Mouse (Mus musculus) mature B cell (primary cell): ENCODE measurements at regions not wholly inside any gene's neighbourhood (a gene's known extent, or its start where the extent isn't known, plus 50 kb on each side); places are given as distances from the start of the nearest gene placed in this dataset.

ENCODE experiments used
- in situ Hi-C: fragments of 300-500 bp; cut with MboI; formaldehyde crosslinking; loops from 2 replicates; pipeline ENCODE4 v1.14.3; 2019

GRCm38 (mm10) chr7:83476861-83477260 lies 107.9 kb upstream of the Tmc3 start:
- in situ Hi-C loops: no loop called here

GRCm38 (mm10) chr7:83477661-83478121 lies 107.0 kb upstream of the Tmc3 start:
- in situ Hi-C loops: no loop called here

- in situ Hi-C loops: loop anchor here (10.0 kb wide), 1 partner anchor 617 kb away; the partner anchor contains the start of gene Mex3b
Measured at GRCm38 (mm10) chr7:83481655-83482054, 103.1 kb upstream of the Tmc3 start.

- in situ Hi-C loops: loop anchor here (10.0 kb wide), 1 partner anchor 617 kb away; the partner anchor contains the start of gene Mex3b
Measured at GRCm38 (mm10) chr7:83482254-83482653, 102.5 kb upstream of the Tmc3 start.

GRCm38 (mm10) chr7:83482671-83483304 lies 101.9 kb upstream of the Tmc3 start:
- in situ Hi-C loops: loop anchor here (10.0 kb wide), 1 partner anchor 618 kb away; the partner anchor contains the start of gene Mex3b

GRCm38 (mm10) chr7:83486156-83486750 lies 98.5 kb upstream of the Tmc3 start:
- in situ Hi-C loops: loop anchor here (10.0 kb wide), 1 partner anchor 621 kb away; the partner anchor contains the start of gene Mex3b

- in situ Hi-C loops: loop anchor here (10.0 kb wide), 1 partner anchor 625 kb away; the partner anchor contains the start of gene Mex3b
Measured at GRCm38 (mm10) chr7:83489790-83490189, 94.9 kb upstream of the Tmc3 start.

GRCm38 (mm10) chr7:83504996-83505645 lies 79.6 kb upstream of the Tmc3 start:
- in situ Hi-C loops: no loop called here

- in situ Hi-C loops: no loop called here
Measured at GRCm38 (mm10) chr7:83516295-83516694, 68.4 kb upstream of the Tmc3 start.

- in situ Hi-C loops: no loop called here
Measured at GRCm38 (mm10) chr7:83521511-83521910, 63.2 kb upstream of the Tmc3 start.
